In genomic region chr6:15720818-15721715, GRCm38 (mm10) we compare ENCODE assay signal across 7 mouse cellular contexts. TPM values are rescaled to one million over a fixed set of nuclear protein-coding genes. Genes with fewer than 3 reads are reported as not detected.
DNase-seq lines count a peak whose midpoint lies in the region; ATAC-seq and TF ChIP-seq lines count a peak whose summit lies in the region.

No protein-coding gene starts in this region.

- peak; percentile 77 for ATAC-seq in hindbrain, embryonic 15.5 days (ENCODE audit: low FRiP score, low read depth)
- ATAC-seq in midbrain, postnatal 0 days (ENCODE audit: low FRiP score) = peak; percentile 64
- peak; percentile 66 for ATAC-seq in stomach, embryonic 14.5 days (ENCODE audit: insufficient number of reproducible peaks, insufficient read depth, low FRiP score, low read depth)

- no peaks in the 10 kb centered on the region for H3K9me3 ChIP-seq in hindbrain, embryonic 15.5 days
- H3K9me3 ChIP-seq in midbrain, postnatal 0 days (ENCODE audit: low read length) = no peaks in the 10 kb centered on the region
- no peaks in the 10 kb centered on the region for H3K9me3 ChIP-seq in stomach, embryonic 14.5 days (ENCODE audit: control insufficient read depth, low read depth, low read length)

- TF ChIP-seq POLR2A in bone marrow, adult 2 months (IDR thresholded peaks at IDR 0.05; ENCODE audit: borderline replicate concordance, control insufficient read depth, low read depth, low read length) = no peak

- no peak for TF ChIP-seq CTCF in bone marrow, adult 2 months (IDR thresholded peaks at IDR 0.05; ENCODE audit: control insufficient read depth, insufficient read depth, low read length)
- TF ChIP-seq CTCF in midbrain, postnatal 0 days (IDR thresholded peaks at IDR 0.05) = no peak

- H3K27ac ChIP-seq in bone marrow, adult 2 months (ENCODE audit: control insufficient read depth, insufficient read depth, low read depth, low read length, poor library complexity) = peak overlapping the region; percentile 39
- peak overlapping the region; percentile 49; the same call in 1 of the 2 replicates for H3K27ac ChIP-seq in hindbrain, embryonic 15.5 days (replicated peaks)
- H3K27ac ChIP-seq in midbrain, postnatal 0 days (ENCODE audit: low read depth, low read length) = no peak overlapping the region
- peak overlapping the region; percentile 82 for H3K27ac ChIP-seq in stomach, embryonic 14.5 days (ENCODE audit: low read length)

- peak overlapping the region; percentile 99 for H3K4me2 ChIP-seq in hindbrain, embryonic 15.5 days
- H3K4me2 ChIP-seq in midbrain, postnatal 0 days (ENCODE audit: low read depth, low read length, poor library complexity, severe bottlenecking) = peak overlapping the region; percentile 99
- H3K4me2 ChIP-seq in stomach, embryonic 14.5 days (replicated peaks; ENCODE audit: low read depth, low read length) = peak overlapping the region; percentile 67

- H3K9ac ChIP-seq in hindbrain, embryonic 15.5 days = peak overlapping the region; percentile 62
- H3K9ac ChIP-seq in midbrain, postnatal 0 days (replicated peaks; ENCODE audit: low read length, poor library complexity, severe bottlenecking) = peak overlapping the region; percentile 52
- H3K9ac ChIP-seq in stomach, embryonic 14.5 days (replicated peaks; ENCODE audit: low read depth, low read length) = peak overlapping the region; percentile 70

- 0 out of 2 replicates have a peak, but pooled peaks cover 2% of the 10 kb centered on the region for H3K27me3 ChIP-seq in hindbrain, embryonic 15.5 days
- peaks cover 7% of the 10 kb centered on the region; the same call in 1 of the 2 replicates for H3K27me3 ChIP-seq in midbrain, postnatal 0 days (ENCODE audit: insufficient read depth, low read length)
- no peaks in the 10 kb centered on the region for H3K27me3 ChIP-seq in stomach, embryonic 14.5 days (ENCODE audit: control insufficient read depth, insufficient read depth, low read length)

- under 1% methylated on average over 59 of the region's 60 CpGs for WGBS in bone marrow, adult 2 months
- WGBS in hindbrain, embryonic 15.5 days = under 1% methylated on average over 59 of the region's 60 CpGs
- under 1% methylated on average over 56 of the region's 60 CpGs for WGBS in midbrain, postnatal 0 days
- WGBS in stomach, embryonic 14.5 days = under 1% methylated on average over 60 of the region's 60 CpGs

- H3K4me1 ChIP-seq in bone marrow, adult 2 months (ENCODE audit: control insufficient read depth, insufficient read depth, low read length) = no peaks in the 10 kb centered on the region; the same call in 1 of the 2 replicates
- peaks cover 9% of the 10 kb centered on the region for H3K4me1 ChIP-seq in hindbrain, embryonic 15.5 days (replicated peaks)
- no peaks in the 10 kb centered on the region; the same call in 1 of the 2 replicates for H3K4me1 ChIP-seq in midbrain, postnatal 0 days (ENCODE audit: insufficient read depth, low read length)
- H3K4me1 ChIP-seq in stomach, embryonic 14.5 days (ENCODE audit: control insufficient read depth, insufficient read depth, low read length) = peaks cover 9% of the 10 kb centered on the region; the same call in 1 of the 2 replicates

- DNase-seq in NIH3T3 (ENCODE audit: low read depth) (peak; percentile 80), liver (peak; percentile 42)
- peak; percentile 20 to 39 for DNase-seq in gastrocnemius, adult 8-10 months (ENCODE audit: low spot score in 2 of 2)
- DNase-seq in midbrain, postnatal 0 days (ENCODE audit: low spot score) = peak; percentile 15

- H3K36me3 ChIP-seq in hindbrain, embryonic 15.5 days = no peaks in the 10 kb centered on the region
- H3K36me3 ChIP-seq in midbrain, postnatal 0 days (ENCODE audit: insufficient read depth, low read length) = no peaks in the 10 kb centered on the region
- H3K36me3 ChIP-seq in stomach, embryonic 14.5 days (ENCODE audit: control insufficient read depth, insufficient read depth, low read length) = no peaks in the 10 kb centered on the region

- peak overlapping the region; percentile 93 for H3K4me3 ChIP-seq in bone marrow, adult 2 months (replicated peaks; ENCODE audit: control insufficient read depth, low read depth, low read length)
- H3K4me3 ChIP-seq in hindbrain, embryonic 15.5 days = peak overlapping the region; percentile 72
- H3K4me3 ChIP-seq in midbrain, postnatal 0 days (ENCODE audit: low read depth, low read length) = peak overlapping the region; percentile 68
- H3K4me3 ChIP-seq in stomach, embryonic 14.5 days (ENCODE audit: low read depth, low read length) = peak overlapping the region; percentile 68

RNA-seq across cellular contexts. Expression of gene Mdfic, which starts 0.6 kb away (rescaled TPM):
- 2.5 and 5.8 TPM in 2 replicates for polyA plus RNA-seq in bone marrow, adult 2 months (2011; ENCODE audit: insufficient read depth, insufficient read length, low replicate concordance, missing spikeins)
- total RNA-seq in gastrocnemius, adult 8-10 months (2022) = 10 to 100 TPM in 1 of 4 experiments, 1 to 10 TPM in 3; 6.6 to 10.3 (median 6.9) TPM
- polyA plus RNA-seq in hindbrain, embryonic 15.5 days (2015; fragmentation: Nextera tagmentation; extraction: Ambion mirVana) = 1.2 and 1.5 TPM in 2 replicates
- 3.2 and 4.2 TPM in 2 replicates for total RNA-seq in midbrain, postnatal 0 days (2014; rRNA removed)
- polyA plus RNA-seq in midbrain, postnatal 0 days (2015; fragmentation: Nextera tagmentation; extraction: Ambion mirVana) = 0.52 and 0.69 TPM in 2 replicates
- 12.7 and 15.6 TPM in 2 replicates for polyA plus RNA-seq in stomach, embryonic 14.5 days (2014; fragmentation: Nextera tagmentation; extraction: Ambion mirVana)

Comparison
In these comparisons a context has a peak if more than half of its experiments do, and no peak if none do; other contexts are left out.
1. DNase-seq: peak in every context shown above with its lines; median percentile 80 in NIH3T3; 42 in liver; 30 in gastrocnemius, adult 8-10 months; 15 in midbrain, postnatal 0 days.